Mouse (Mus musculus) cortical plate, adult 2 months (tissue): ENCODE data around the gene Pex14. TPM values are rescaled to one million over a fixed set of nuclear protein-coding genes. Genes with fewer than 3 reads are reported as not detected.

Source experiments
- H3K27ac ChIP-seq: fragments of 200-500 bp; 2 replicates; pipeline ENCODE4 v1.5.1; 2012; ENCODE audit warnings: low read length, control low read depth, inconsistent platforms; ENCODE audit not compliant: insufficient read depth
- H3K4me1 ChIP-seq: fragments of 200-500 bp; 2 replicates; pipeline ENCODE4 v1.6.1; 2011; ENCODE audit warnings: low read length; ENCODE audit not compliant: control insufficient read depth, insufficient read depth
- H3K4me3 ChIP-seq: fragments of 200-500 bp; 2 replicates; pipeline ENCODE4 v1.5.1; 2011; ENCODE audit warnings: mild to moderate bottlenecking, low read length, control low read depth; ENCODE audit not compliant: insufficient read depth
- CTCF ChIP-seq: fragments of 200-500 bp; IDR thresholded peaks from 2 replicates; pipeline ENCODE4 v1.5.1; 2011; ENCODE audit warnings: mild to moderate bottlenecking, control low read depth, low read length; ENCODE audit not compliant: insufficient read depth; ENCODE audit errors: extremely low read depth
- POLR2A ChIP-seq: fragments of 200-500 bp; IDR thresholded peaks from 2 replicates; pipeline ENCODE4 v1.6.1; 2011; ENCODE audit warnings: mild to moderate bottlenecking, low read length, control low read depth; ENCODE audit not compliant: insufficient read depth; ENCODE audit errors: extremely low read depth
- polyA plus RNA-seq: library from polyadenylated mRNA; depleted of rRNA; stranded (reverse); fragments of >200 nt; gene quantifications from 2 replicates; pipeline ENCODE4 v1.2.3, GENCODE M21; 2012

The Pex14 gene
- polyA plus RNA-seq, 1 experiment: 42.4 TPM

GRCm38 (mm10) chr4:149001515-149001914 lies 98.2 kb downstream of the Pex14 start:
- Histone ChIP-seq H3K4me3 (no peak overlapping the region), H3K27ac (no peak overlapping the region), H3K4me1 (no peaks in the 10 kb centered on the region)
- no peak for TF ChIP-seq CTCF
- TF ChIP-seq POLR2A: no peak

GRCm38 (mm10) chr4:149000746-149001145 lies 98.9 kb downstream of the Pex14 start:
- H3K27ac ChIP-seq: no peak overlapping the region
- no peaks in the 10 kb centered on the region for H3K4me1 ChIP-seq
- no peak overlapping the region for H3K4me3 ChIP-seq
- TF ChIP-seq CTCF (no peak), POLR2A (no peak)

GRCm38 (mm10) chr4:148993948-148994347 lies 105.7 kb downstream of the Pex14 start:
- no peak overlapping the region for H3K4me3 ChIP-seq
- H3K27ac ChIP-seq: no peak overlapping the region
- TF ChIP-seq POLR2A: no peak
- no peak for TF ChIP-seq CTCF
- no peaks in the 10 kb centered on the region for H3K4me1 ChIP-seq

GRCm38 (mm10) chr4:148990038-148990437 lies 109.6 kb downstream of the Pex14 start:
- no peak for TF ChIP-seq POLR2A
- Histone ChIP-seq H3K4me3 (no peak overlapping the region), H3K27ac (no peak overlapping the region), H3K4me1 (no peaks in the 10 kb centered on the region)

- Histone ChIP-seq H3K27ac (no peak overlapping the region; the same call in 1 of the 2 replicates), H3K4me1 (no peaks in the 10 kb centered on the region), H3K4me3 (no peak overlapping the region)
- TF ChIP-seq CTCF: no peak
- TF ChIP-seq POLR2A: no peak
Observed at GRCm38 (mm10) chr4:148985541-148986476, 113.9 kb downstream of the Pex14 start.

DNA sequence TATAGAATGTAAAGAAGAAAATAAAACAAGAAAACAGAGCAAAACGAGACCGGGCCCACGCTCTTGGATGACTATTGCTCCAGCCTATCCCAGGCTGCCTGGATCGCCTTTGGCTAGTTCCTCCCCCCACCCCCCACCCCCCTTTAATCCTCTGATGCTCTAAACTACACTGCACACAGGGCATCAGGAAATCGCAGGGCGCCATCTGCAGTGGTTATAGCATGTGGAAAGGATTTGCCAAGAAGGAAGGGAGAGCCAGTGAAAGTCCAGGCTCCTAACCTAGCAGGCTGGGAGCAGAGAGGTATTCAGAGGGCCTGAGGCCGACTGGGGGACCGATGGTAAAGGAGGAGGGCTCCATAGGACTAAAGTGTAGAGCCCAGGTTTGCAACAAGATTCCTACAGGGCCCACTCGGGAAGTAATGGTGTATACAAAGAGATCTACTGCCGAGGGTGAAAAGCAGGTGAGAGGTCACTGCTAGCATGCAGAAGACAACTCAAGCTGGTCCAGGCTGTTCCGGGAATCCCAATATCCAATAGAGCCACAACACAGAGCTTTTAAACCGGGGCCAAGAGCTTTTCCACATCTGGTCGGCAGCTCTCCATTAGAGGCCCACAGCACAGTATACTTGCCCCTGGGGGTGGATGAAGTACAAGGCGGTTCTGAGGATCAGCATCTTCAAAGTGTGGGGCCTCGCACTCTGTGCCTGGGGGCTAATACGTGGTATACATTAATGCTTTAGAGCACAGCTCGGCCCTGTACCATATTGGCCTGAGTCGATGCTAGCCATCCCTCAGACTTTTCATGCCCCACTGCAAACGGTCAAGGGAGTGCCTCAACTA lies 114.8 kb downstream of the Pex14 start:
- no peak overlapping the region for H3K4me3 ChIP-seq
- TF ChIP-seq CTCF (no peak), POLR2A (no peak)
- H3K4me1 ChIP-seq: no peaks in the 10 kb centered on the region
- no peak overlapping the region for H3K27ac ChIP-seq

- TF ChIP-seq CTCF (no peak), POLR2A (no peak)
- H3K4me3 ChIP-seq: no peak overlapping the region
- H3K4me1 ChIP-seq: no peaks in the 10 kb centered on the region
- no peak overlapping the region for H3K27ac ChIP-seq
Observed at GRCm38 (mm10) chr4:148982274-148982673, 117.4 kb downstream of the Pex14 start.

DNA sequence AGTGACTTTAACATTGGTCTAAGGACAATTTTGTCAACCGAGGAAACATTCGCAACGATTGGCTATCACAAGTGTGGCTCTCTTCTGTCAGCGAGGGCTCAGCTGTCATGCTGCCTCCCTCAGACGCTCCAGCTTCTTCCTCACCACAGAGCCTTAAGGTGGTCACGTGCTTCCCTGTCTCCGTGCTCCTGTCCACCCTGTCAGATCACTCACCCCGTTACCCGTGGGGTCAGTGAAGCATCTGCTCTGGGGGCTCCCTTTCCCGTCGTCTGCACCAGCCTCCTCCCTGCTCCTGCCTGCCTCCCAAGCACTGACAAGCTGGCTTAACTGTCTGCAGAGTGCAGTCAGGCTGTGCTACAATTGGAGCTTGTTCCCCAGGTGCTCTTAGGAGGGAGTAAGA lies 119.8 kb downstream of the Pex14 start:
- Histone ChIP-seq H3K4me3 (no peak overlapping the region), H3K27ac (no peak overlapping the region), H3K4me1 (no peaks in the 10 kb centered on the region)
- TF ChIP-seq CTCF (no peak), POLR2A (no peak)

DNA sequence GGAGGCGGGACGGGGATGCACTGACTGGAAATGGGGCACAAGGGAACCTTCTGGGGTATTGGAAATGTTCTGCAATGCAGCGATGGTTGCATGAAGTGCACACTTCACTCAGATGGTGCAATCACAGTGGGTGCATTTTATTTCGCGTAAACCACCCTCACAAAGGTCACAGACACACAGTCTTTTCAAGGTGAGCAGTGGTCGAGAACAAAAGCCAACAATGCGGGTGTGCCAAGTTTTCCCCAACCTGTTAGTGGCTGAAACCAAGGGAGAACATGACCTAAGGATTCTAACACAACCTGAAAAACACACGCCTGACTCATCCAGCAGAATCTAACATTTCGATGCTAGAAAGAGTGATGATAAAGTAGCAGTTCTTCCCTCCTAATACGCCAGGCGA lies 120.8 kb downstream of the Pex14 start:
- TF ChIP-seq CTCF: no peak
- TF ChIP-seq POLR2A: no peak
- no peaks in the 10 kb centered on the region for H3K4me1 ChIP-seq
- no peak overlapping the region for H3K4me3 ChIP-seq
- H3K27ac ChIP-seq: no peak overlapping the region
